Mouse (Mus musculus) embryonic facial prominence, embryonic 12.5 days (tissue): ENCODE measurements at regions not wholly inside any gene's neighbourhood (a gene's known extent, or its start where the extent isn't known, plus 50 kb on each side); places are given as distances from the start of the nearest gene placed in this dataset.

Experiments
- ATAC-seq: fragments of 200-750 bp; cut with Nextera tagmentation; 2 replicates; pipeline ENCODE4 v1.8.0; 2017; ENCODE audit not compliant: insufficient number of reproducible peaks, insufficient read depth, low FRiP score, low TSS enrichment
- H3K27ac ChIP-seq: fragments of 300-500 bp; sonication (generic); 2 replicates; pipeline ENCODE4 v1.5.1; 2016; ENCODE audit warnings: mild to moderate bottlenecking
- H3K27me3 ChIP-seq: fragments of 300-500 bp; sonication (generic); 2 replicates; pipeline ENCODE4 v1.6.1; 2016; ENCODE audit warnings: mild to moderate bottlenecking, moderate library complexity
- H3K36me3 ChIP-seq: fragments of 300-500 bp; sonication (generic); 2 replicates; pipeline ENCODE4 v1.6.1; 2016; ENCODE audit warnings: mild to moderate bottlenecking
- H3K4me1 ChIP-seq: fragments of 300-500 bp; sonication (generic); 2 replicates; pipeline ENCODE4 v1.6.1; 2016
- H3K4me2 ChIP-seq: fragments of 300-500 bp; sonication (generic); replicated peaks from 2 replicates; pipeline ENCODE4 v1.6.1; 2016; ENCODE audit warnings: mild to moderate bottlenecking, moderate library complexity
- H3K4me3 ChIP-seq: fragments of 300-500 bp; sonication (generic); 2 replicates; pipeline ENCODE4 v1.5.1; 2016; ENCODE audit warnings: mild to moderate bottlenecking
- H3K9ac ChIP-seq: fragments of 300-500 bp; sonication (generic); 2 replicates; pipeline ENCODE4 v1.6.1; 2016; ENCODE audit warnings: mild to moderate bottlenecking, moderate library complexity
- H3K9me3 ChIP-seq: fragments of 300-500 bp; sonication (generic); 2 replicates; pipeline ENCODE4 v1.6.1; 2016; ENCODE audit warnings: mild to moderate bottlenecking, moderate library complexity
- WGBS: fragments of 180-500 bp; shearing (Covaris S2); methylation state at CpG from one replicate; pipeline ENCODE4 v1.1.7; 2016; 5-methylcytosine and 5-hydroxymethylcytosine counted together

DNA sequence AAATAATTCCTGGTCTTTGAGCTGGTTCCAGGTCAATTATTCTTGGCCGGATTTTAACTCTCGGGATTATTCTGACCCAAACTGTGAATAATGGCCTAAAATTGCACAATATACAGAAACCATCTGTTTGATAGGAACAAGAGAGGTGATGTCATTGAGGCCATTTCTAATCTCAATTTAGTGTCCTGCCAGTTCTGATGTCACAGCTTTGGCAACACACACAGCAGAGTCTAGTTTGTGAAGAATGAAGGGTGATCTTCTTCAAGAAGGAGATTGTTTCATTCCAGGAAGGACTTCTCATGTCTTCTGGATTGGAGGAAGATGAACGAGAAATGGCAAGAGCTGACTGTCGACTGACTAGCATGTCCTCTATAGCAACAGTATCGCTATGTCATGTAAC lies 670.0 kb downstream of the Kcnj2 start:
- no peak overlapping the region for H3K4me2 ChIP-seq
- H3K36me3 ChIP-seq, result no peaks in the 10 kb centered on the region
- H3K27me3 ChIP-seq, result no peaks in the 10 kb centered on the region
- H3K9me3 ChIP-seq, result no peaks in the 10 kb centered on the region
- H3K4me1 ChIP-seq, result peaks cover 4% of the 10 kb centered on the region; the same call in 1 of the 2 replicates
- WGBS, result 94% methylated on average over 5 of the region's 5 CpGs
- ATAC-seq, result no peak
- no peak overlapping the region for H3K4me3 ChIP-seq
- H3K9ac ChIP-seq, result no peak overlapping the region
- H3K27ac ChIP-seq, result no peak overlapping the region

DNA sequence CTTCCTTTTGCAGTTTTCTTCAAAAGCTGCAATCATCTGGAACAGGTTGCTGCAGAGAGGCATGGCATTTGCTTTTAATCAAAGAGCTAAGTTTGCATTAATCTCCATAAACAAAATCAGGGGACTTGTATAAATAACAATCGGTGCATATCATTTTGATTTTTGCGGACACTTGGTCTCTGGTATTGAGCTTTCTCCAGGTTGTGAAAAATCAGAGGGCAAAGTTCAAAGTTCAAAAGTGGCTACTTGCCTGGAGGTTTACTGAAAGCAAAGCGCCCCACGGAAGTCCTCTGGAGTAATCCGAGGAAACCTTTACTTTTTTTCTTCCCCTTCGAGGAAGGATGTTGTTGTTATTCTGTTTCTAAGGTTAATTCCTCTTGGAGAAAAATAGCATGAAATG lies 677.4 kb downstream of the Kcnj2 start:
- Histone ChIP-seq H3K27me3 (no peaks in the 10 kb centered on the region), H3K27ac (no peak overlapping the region), H3K4me3 (no peak overlapping the region), H3K4me2 (no peak overlapping the region), H3K9ac (no peak overlapping the region), H3K4me1 (peaks cover 10% of the 10 kb centered on the region; the same call in 1 of the 2 replicates), H3K9me3 (no peaks in the 10 kb centered on the region), H3K36me3 (no peaks in the 10 kb centered on the region)
- whole genome bisulfite sequencing, result 11% methylated on average over 6 of the region's 6 CpGs
- no peak for ATAC-seq

DNA sequence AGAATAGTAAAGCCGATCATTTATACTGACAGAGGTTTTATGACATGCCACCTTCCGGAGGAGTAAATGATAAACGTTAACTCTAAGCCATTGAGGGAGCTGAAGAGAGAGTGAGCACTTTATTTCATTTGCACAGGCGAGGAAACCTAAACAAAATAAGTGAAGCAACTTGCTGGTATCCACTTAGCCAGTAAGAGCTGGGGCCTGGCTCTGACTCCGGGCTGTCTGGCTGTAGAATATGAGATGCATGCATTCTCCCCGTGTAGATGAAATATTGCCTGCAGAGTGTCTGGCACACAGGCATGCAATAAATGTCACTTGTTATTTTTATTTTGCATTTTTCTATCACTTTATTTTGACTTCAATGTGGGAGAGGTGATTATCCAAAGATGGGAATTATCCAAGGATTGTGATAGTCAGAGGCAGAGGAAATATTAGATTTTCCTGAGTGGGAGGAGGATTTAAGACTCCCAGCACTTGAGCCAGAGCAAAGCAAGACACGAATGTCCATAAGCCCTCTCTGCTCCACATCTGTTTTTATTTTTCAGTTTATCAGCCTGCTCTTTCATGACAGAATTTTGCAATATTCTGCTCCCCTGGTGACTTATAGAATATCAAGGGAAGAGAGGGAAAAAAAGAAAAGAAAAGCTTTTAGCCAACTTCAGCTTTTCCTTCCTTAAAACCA lies 681.4 kb downstream of the Kcnj2 start:
- no peak for ATAC-seq
- Histone ChIP-seq H3K4me1 (peaks cover 13% of the 10 kb centered on the region; the same call in 1 of the 2 replicates), H3K4me2 (no peak overlapping the region), H3K4me3 (no peak overlapping the region), H3K27me3 (no peaks in the 10 kb centered on the region), H3K9ac (no peak overlapping the region), H3K27ac (no peak overlapping the region; the same call in 1 of the 2 replicates), H3K36me3 (no peaks in the 10 kb centered on the region), H3K9me3 (no peaks in the 10 kb centered on the region)
- 51% methylated on average over 7 of the region's 7 CpGs for WGBS

DNA sequence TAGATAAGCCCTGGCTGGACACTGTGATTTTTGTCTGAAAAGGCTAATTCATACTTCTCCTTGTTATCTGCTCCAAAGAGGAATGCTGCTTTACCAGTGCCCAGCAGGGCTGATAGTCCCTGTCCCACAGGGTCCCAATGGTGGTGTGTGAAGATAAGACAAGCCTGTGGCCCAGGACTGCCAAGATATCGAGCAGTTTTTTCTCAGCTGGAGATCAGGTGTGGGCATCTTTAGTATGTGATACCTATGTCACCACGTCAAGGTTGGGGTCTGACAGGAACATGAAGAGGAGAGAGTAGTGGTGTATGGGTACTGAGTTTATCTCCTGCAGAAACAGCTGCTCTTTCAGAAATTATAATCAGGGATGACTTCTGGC lies 682.0 kb downstream of the Kcnj2 start:
- no peak overlapping the region for H3K4me3 ChIP-seq
- peaks cover 13% of the 10 kb centered on the region; the same call in 1 of the 2 replicates for H3K4me1 ChIP-seq
- H3K4me2 ChIP-seq, result no peak overlapping the region
- no peak for ATAC-seq
- H3K9me3 ChIP-seq, result no peaks in the 10 kb centered on the region
- no peak overlapping the region; the same call in 1 of the 2 replicates for H3K27ac ChIP-seq
- no peaks in the 10 kb centered on the region for H3K27me3 ChIP-seq
- H3K36me3 ChIP-seq, result no peaks in the 10 kb centered on the region
- no peak overlapping the region for H3K9ac ChIP-seq
- 65% methylated on average over 2 of the region's 2 CpGs for WGBS

DNA sequence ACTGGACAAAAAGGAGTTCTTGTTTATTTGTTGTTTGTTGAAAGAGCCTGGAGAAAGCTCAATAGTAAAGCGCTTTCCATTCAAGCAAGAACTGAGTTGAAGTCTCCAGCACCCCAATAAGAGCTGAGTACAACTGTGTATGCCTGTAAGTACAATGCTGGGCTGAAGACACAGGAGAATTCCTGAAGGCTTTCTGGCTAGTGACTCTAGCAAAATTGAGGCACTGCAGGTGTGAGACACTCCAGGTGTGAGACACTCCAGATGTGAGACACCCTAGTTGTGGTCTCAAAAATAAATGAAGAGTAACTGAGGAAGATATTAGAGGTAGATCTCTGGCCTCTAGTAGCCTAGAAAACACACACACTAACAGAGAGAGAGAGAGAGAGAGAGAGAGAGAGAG lies 682.5 kb downstream of the Kcnj2 start:
- Histone ChIP-seq H3K36me3 (no peaks in the 10 kb centered on the region), H3K27ac (no peak overlapping the region), H3K4me1 (peaks cover 13% of the 10 kb centered on the region; the same call in 1 of the 2 replicates), H3K9ac (no peak overlapping the region), H3K9me3 (no peaks in the 10 kb centered on the region), H3K27me3 (no peaks in the 10 kb centered on the region), H3K4me3 (no peak overlapping the region), H3K4me2 (no peak overlapping the region)
- 95% methylated on average over 1 of the region's 1 CpGs for WGBS
- no peak for ATAC-seq

DNA sequence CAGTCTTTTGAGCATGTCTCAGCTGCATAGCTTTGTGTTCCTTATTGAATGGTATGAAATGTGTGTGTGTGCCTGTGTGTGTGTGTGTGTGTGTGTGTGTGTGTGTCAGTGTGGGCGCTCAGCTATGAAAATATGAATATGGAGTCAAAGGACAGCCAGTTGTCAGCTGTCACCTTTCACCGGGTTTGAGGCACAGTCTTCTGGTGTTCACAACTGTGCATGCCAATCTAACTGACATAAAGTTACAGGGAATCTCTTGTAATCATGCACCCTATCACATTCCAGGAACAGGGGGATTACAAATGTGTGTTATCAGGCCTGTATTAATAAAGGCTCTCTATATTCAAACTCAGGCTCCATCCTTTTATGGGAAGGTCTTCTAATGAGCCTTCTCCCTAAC lies 688.8 kb downstream of the Kcnj2 start:
- no peaks in the 10 kb centered on the region for H3K36me3 ChIP-seq
- no peak overlapping the region for H3K9ac ChIP-seq
- no peaks in the 10 kb centered on the region for H3K9me3 ChIP-seq
- H3K4me2 ChIP-seq, result no peak overlapping the region
- H3K27ac ChIP-seq, result no peak overlapping the region
- no peak for ATAC-seq
- H3K4me3 ChIP-seq, result no peak overlapping the region
- WGBS, result 68% methylated on average over 2 of the region's 2 CpGs
- no peaks in the 10 kb centered on the region for H3K4me1 ChIP-seq
- H3K27me3 ChIP-seq, result no peaks in the 10 kb centered on the region

DNA sequence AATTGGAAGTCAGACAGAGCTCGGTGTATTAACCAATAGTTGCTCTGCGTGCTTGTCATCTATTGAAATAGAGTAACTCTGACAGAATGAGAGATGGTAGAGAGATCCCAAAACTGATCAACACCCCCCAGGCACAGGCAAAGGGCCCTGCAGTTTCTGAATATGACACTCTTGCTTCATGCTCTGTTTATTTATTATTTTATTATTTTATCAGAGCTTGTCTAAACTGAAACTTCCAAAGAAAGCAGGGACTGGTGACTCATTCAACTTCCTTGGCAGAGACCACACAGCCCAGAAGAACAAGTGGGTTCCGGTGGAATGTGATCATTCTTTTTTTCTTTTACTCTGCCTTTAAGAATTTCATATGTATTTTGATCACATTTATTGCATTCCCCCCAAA lies 697.1 kb downstream of the Kcnj2 start:
- Histone ChIP-seq H3K4me2 (no peak overlapping the region), H3K9ac (no peak overlapping the region), H3K4me3 (no peak overlapping the region), H3K27me3 (no peaks in the 10 kb centered on the region), H3K36me3 (no peaks in the 10 kb centered on the region), H3K4me1 (no peaks in the 10 kb centered on the region), H3K9me3 (no peaks in the 10 kb centered on the region), H3K27ac (no peak overlapping the region)
- no peak for ATAC-seq
- 39% methylated on average over 3 of the region's 3 CpGs for WGBS

DNA sequence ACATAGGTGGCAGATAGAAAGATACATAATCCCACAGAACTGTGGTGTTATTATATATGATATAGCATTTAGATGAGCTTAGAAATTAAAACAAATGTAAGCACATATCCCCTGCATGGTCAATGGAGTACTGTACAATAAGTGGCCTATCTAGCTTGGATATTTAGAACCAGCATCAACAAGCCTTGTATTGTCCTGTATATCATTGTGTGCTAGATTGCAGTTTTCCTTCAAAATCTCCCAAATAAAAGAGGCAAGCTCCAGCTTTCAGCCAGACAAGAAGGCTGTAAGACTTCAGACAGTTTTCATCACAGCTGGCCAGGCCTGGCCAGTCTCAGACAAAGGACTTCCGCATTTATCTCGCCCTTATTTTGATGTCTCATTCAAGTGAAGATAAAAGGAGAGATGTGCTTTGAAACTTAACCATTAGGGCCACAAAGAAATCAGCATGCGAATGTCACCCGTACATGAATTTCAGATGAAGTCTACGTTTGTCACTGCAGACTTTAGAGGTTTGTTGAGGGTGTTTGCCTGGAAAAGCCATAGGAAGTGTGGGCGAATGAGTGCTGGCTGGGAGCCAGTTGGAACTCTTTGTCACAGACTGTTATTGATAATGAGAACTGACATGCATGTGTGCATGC lies 700.5 kb downstream of the Kcnj2 start:
- Histone ChIP-seq H3K27me3 (no peaks in the 10 kb centered on the region), H3K4me2 (no peak overlapping the region), H3K9ac (no peak overlapping the region), H3K4me3 (no peak overlapping the region), H3K36me3 (no peaks in the 10 kb centered on the region), H3K27ac (no peak overlapping the region), H3K4me1 (peaks cover 3% of the 10 kb centered on the region; the same call in 1 of the 2 replicates), H3K9me3 (no peaks in the 10 kb centered on the region)
- ATAC-seq, result no peak
- whole genome bisulfite sequencing, result 70% methylated on average over 6 of the region's 6 CpGs

DNA sequence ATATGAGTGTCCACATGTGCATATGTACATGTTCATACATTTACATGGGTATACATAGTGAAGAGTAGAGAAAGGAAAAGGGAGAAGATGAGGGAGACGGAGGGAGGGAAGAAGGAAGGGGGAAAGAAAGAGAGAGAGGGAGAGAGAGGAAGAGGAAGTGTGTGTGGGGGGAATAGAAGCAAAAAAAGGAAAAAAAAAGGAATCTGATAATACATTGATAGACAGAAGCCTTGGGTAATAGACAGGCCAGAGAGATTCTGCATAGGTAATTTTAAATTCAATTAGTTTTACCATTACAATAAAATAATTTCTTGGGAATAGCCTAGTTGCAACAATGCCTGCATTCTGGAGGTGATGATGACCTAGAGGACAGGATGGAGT lies 701.0 kb downstream of the Kcnj2 start:
- Histone ChIP-seq H3K9ac (no peak overlapping the region), H3K36me3 (no peaks in the 10 kb centered on the region), H3K27me3 (no peaks in the 10 kb centered on the region), H3K27ac (no peak overlapping the region), H3K4me3 (no peak overlapping the region), H3K4me2 (no peak overlapping the region), H3K4me1 (peaks cover 3% of the 10 kb centered on the region; the same call in 1 of the 2 replicates), H3K9me3 (no peaks in the 10 kb centered on the region)
- 90% methylated on average over 1 of the region's 1 CpGs for WGBS
- ATAC-seq, result no peak

DNA sequence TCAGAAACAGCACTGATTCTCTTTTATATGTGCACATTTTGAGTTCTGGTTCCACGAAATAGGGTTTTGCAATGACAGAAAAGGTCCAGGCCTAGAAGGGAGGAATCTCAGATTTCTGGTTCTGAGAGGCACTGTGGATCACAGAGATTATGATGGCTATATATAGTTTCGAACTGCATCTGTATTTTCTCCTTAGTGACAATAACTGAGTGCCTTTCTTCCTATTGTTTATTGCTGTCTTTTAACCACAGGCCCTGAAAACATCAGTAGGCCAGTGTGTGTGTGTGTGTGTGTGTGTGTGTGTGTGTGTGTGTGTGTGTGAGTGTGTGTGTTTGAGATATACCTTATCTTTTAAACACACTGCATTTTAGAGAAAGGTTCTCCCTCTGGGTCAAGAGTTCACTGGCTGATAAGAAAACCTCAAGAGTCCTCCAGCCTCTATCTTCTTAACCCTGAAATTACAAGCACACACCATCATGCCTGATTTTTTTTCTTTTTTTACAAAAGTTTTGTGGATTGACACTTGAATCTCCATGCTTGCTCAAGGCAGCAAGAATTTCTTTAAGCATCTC lies 708.2 kb downstream of the Kcnj2 start:
- H3K27me3 ChIP-seq, result no peaks in the 10 kb centered on the region
- H3K9ac ChIP-seq, result no peak overlapping the region
- no peak overlapping the region for H3K4me2 ChIP-seq
- 88% methylated on average over 2 of the region's 2 CpGs for WGBS
- H3K36me3 ChIP-seq, result no peaks in the 10 kb centered on the region
- H3K4me1 ChIP-seq, result peaks cover 3% of the 10 kb centered on the region; the same call in 1 of the 2 replicates
- ATAC-seq, result no peak
- H3K9me3 ChIP-seq, result no peaks in the 10 kb centered on the region
- no peak overlapping the region for H3K27ac ChIP-seq
- no peak overlapping the region for H3K4me3 ChIP-seq

DNA sequence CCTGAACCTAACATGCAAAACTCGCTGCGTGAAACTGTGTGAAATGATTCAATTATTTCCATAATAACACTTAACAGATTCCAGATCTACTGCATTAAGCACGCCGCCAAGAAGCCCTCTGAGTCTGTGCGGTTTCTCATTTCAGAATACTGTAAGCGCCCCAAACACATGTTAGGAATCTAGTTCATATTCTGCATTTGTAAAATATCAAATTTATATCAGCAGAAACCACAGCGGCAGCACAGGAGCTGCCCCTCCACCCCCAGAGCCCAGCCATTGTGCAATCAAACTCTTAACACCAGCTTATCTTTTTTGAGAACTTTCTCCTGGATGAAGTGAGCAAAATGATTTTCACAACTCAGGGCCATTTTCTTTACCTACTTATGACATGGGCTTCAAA lies 715.4 kb downstream of the Kcnj2 start:
- Histone ChIP-seq H3K9ac (no peak overlapping the region), H3K36me3 (no peaks in the 10 kb centered on the region), H3K4me3 (no peak overlapping the region), H3K4me1 (no peaks in the 10 kb centered on the region; the same call in 1 of the 2 replicates), H3K27ac (no peak overlapping the region), H3K9me3 (no peaks in the 10 kb centered on the region), H3K4me2 (peak overlapping the region; percentile 21), H3K27me3 (no peaks in the 10 kb centered on the region)
- whole genome bisulfite sequencing, result 23% methylated on average over 7 of the region's 7 CpGs
- no peak for ATAC-seq

DNA sequence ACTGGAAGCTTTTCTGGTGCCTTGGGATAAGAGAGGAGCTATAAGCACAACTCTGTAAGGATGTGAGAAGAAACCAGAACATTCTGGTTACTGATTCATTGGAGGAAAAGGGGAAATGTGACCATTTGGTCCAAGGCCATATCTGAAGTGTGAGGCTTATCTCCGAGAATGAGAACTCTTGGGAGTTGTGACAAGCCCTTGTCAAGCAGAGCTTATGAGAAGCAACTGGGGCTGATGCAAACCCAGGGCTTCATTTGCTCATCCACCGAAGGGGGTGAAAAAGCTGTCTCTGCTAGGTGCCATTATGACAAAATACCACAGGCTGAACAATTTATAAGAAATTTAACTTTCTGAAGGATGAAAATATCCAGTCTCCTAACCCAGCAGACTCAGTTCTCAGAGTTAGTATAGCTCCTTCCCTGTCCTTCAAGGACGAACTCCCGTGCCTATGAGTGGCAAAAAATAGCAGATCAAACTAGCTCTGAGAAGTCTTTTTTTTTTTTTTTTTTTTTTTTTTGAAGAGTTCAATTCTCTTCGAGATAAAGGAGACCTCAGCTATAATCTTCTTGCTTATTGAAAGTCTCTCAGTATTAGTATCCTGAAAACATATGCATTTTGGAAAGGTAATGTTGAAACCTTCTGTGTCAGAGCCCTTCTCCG lies 725.4 kb downstream of the Kcnj2 start:
- 81% methylated on average over 6 of the region's 6 CpGs for WGBS

More for the DNA sequence above, 725.4 kb downstream of the Kcnj2 start:
- Histone ChIP-seq H3K36me3 (no peaks in the 10 kb centered on the region), H3K27me3 (no peaks in the 10 kb centered on the region), H3K4me3 (no peak overlapping the region), H3K9ac (no peak overlapping the region), H3K4me1 (no peaks in the 10 kb centered on the region), H3K4me2 (no peak overlapping the region), H3K9me3 (no peaks in the 10 kb centered on the region), H3K27ac (no peak overlapping the region)
- ATAC-seq, result no peak
